Mouse (Mus musculus) lung, adult 2 months (tissue): ENCODE measurements around the gene Atp6v1g2. TPM values are rescaled to one million over a fixed set of nuclear protein-coding genes. Genes with fewer than 3 reads are reported as not detected.

Source experiments
- DNase-seq: peaks from one replicate; pipeline ENCODE4 v3.0.0; 2022
- H3K4me1 ChIP-seq: fragments of 200-500 bp; 2 replicates; pipeline ENCODE4 v1.6.1; 2011; ENCODE audit warnings: low read length; ENCODE audit not compliant: control insufficient read depth, insufficient read depth
- H3K4me3 ChIP-seq: fragments of 200-500 bp; replicated peaks from 2 replicates; pipeline ENCODE3; 2011; ENCODE audit warnings: low read depth, mild to moderate bottlenecking, control low read depth, low read length; ENCODE audit errors: extremely low read depth
- CTCF ChIP-seq: fragments of 200-500 bp; IDR thresholded peaks from 2 replicates; pipeline ENCODE4 v1.5.1; 2011; ENCODE audit warnings: mild to moderate bottlenecking, low read length, control low read depth; ENCODE audit not compliant: insufficient read depth
- POLR2A ChIP-seq: fragments of 200-500 bp; IDR thresholded peaks from 2 replicates; pipeline ENCODE4 v1.6.1; 2011; ENCODE audit warnings: low read depth, mild to moderate bottlenecking, control low read depth, low read length, borderline replicate concordance; ENCODE audit errors: extremely low read depth
- WGBS: fragments of 180-500 bp; shearing (Covaris S2); methylation state at CpG from one replicate; pipeline ENCODE4 v1.1.7; 2018; 5-methylcytosine and 5-hydroxymethylcytosine counted together
- polyA plus RNA-seq: library from polyadenylated mRNA; depleted of rRNA; stranded (reverse); fragments of >200 nt; gene quantifications from 2 replicates; pipeline ENCODE4 v1.2.3, GENCODE M21; 2012

Gene Atp6v1g2
- polyA plus RNA-seq, 1 experiment = 8.1 TPM

DNA sequence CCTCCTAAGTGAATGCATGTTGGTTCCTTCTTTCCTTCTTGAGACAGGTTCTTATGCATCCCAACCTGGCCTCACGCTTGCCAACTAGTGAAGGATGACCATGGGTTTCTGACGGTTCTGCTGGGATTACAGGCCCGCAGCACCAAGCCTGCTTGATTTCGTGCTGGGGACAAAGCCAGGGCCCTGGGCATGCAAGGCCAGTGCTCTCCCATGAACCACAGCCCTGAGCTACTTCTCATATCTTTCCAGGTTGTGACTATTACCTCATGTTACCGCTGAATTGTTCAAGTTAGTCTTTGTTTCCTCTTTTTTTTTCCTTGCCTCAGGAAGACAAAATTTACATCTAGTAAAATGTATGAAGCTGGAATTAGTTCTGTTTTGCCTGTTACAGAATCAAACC lies 40.5 kb upstream of the Atp6v1g2 start:
- peaks cover 6% of the 10 kb centered on the region for H3K4me1 ChIP-seq
- no peak for DNase-seq
- WGBS = 80% methylated on average over 5 of the region's 5 CpGs
- H3K4me3 ChIP-seq = no peak overlapping the region
- TF ChIP-seq POLR2A (no peak), CTCF (no peak)

DNA sequence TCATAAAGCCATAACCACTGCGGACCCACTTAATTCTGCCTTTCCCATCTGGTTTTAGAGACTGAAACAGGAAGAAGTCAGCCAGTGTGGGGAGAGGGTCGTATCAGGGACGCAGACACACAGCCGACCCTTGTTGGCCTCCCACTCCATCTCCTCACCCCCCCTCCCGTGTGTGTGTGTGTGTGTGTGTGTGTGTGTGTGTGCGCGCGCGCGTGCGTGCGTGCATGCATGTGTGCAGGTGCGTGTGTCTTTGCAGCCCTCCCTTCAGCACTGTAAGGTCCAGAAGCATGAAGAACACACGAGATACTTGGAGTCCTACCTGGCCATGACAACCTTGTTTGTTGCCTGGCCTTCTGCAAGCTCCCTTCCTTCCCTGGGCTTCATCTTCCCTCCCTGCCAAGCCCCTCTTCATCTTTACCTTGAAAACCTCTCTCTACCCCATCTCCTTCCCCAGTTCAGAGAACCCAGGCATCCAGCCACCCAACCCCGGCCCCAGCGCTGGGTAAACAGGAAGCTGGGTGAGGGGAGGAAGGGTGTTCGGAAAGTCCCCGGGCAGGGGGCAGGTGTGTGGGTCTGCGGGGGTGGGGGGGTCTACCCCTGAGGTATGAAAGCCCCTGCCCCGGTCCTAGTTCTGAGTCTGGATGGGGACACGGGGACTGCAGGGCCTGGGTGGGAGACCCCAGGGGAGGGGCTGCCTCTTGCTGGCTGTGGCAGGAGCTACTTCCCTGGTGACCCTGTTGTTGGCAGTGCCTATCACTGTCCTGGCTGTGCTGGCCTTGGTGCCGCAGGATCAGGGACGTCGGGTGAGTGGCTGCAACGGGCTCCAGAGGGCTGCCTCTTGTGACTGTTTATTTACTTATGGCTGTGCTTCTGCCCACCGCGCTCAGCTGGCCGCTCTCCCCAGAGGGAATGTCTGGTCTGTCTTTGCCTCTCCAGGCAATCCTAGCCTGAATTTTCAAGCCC lies 39.3 kb upstream of the Atp6v1g2 start, which contains the start of gene Ltb:
Gene Ltb (plus strand): TSS at position 559 of the 963 bp plus-strand sequence.
- no peak for DNase-seq
- Histone ChIP-seq H3K4me3 (peak within 1 kb of the TSS; percentile 45), H3K4me1 (peaks cover 6% of the 10 kb centered on the region)
- TF ChIP-seq CTCF = no peak
- WGBS = 45% methylated on average over 28 of the region's 28 CpGs

DNA sequence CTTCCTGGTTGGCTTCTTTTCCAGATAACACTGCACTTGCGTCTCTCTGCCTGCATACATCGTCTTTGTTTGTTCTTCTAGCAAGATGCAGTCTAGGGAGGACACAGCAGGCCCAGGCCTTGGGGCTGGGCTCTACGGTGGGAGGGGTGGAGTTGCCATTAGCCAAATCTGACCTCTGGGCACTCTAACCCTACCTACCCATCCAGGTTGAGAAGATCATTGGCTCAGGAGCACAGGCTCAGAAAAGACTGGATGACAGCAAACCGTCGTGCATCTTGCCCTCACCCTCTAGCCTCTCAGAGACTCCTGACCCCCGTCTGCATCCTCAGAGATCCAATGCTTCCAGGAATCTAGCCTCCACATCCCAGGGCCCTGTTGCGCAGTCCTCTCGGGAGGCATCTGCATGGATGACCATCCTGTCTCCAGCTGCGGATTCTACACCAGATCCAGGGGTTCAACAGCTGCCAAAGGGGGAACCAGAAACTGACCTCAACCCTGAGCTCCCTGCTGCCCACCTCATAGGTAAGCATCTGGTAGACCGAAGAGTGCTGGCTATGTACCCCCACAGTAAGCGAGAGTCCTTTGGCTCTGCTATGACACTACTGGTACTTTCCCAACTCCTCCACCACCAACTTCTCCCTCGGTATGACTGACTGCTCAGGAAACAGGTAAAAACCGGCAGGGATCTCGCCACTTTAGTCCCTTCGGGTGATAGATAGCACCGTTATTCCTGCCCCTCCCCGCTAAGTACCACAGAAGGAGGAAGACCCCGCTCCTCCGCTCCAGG lies 38.4 kb upstream of the Atp6v1g2 start:
- 0 out of 2 replicates have a peak, but pooled peaks have one; percentile 6 for TF ChIP-seq CTCF
- no peak for TF ChIP-seq POLR2A
- peaks cover 6% of the 10 kb centered on the region for H3K4me1 ChIP-seq
- no peak for DNase-seq
- 43% methylated on average over 19 of the region's 19 CpGs for WGBS
- peak overlapping the region; percentile 45 for H3K4me3 ChIP-seq

- peak; percentile 83 for DNase-seq
- 1% methylated on average over 66 of the region's 66 CpGs for WGBS
- TF ChIP-seq CTCF (peak; percentile 75), POLR2A (no peak)
- peaks cover 6% of the 10 kb centered on the region for H3K4me1 ChIP-seq
- peak overlapping the region; percentile 45 for H3K4me3 ChIP-seq
Observed at GRCm38 (mm10) chr17:35195631-35196320, 37.7 kb upstream of the Atp6v1g2 start.

DNA sequence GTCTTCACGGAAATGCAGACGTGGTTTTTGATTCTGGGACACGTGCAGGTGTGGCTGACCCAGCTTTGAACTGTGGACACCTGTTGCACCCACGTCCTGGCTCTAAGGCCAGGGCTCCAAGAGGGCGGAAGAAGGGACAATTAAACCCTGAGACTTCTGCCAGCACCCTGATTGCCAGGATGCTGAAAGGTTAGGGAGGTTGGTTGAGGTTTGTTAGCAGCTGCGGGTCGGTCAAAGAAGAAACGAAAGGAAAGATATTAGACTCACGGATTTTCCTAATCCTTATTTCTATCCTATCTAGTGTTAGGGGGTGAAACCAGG lies 37.2 kb upstream of the Atp6v1g2 start:
- DNase-seq = no peak
- TF ChIP-seq CTCF = no peak
- Histone ChIP-seq H3K4me3 (no peak overlapping the region), H3K4me1 (peaks cover 6% of the 10 kb centered on the region)
- WGBS = 27% methylated on average over 9 of the region's 9 CpGs

DNA sequence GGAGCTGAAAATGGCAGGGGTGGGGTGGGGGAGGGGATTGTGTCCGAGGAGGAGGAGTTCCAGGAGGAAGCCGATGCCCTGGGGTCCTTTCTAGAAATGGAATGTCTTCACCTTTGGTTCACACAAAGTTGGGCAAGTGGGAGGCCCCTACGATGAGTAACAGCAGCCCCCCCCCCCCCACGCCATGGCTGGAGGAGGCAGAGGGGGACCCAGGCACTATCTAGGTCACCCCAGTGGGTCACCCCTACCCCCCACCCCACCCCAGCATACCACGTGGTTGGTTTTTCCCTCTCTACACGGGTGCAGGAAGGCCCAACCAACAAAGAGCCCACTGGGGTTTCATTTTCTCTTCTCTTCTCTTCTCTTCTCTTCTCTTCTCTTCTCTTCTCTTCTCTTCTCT lies 36.3 kb upstream of the Atp6v1g2 start:
- no peak for TF ChIP-seq CTCF
- no peak for TF ChIP-seq POLR2A
- H3K4me3 ChIP-seq = no peak overlapping the region
- 40% methylated on average over 6 of the region's 6 CpGs for WGBS
- DNase-seq = no peak
- H3K4me1 ChIP-seq = peaks cover 6% of the 10 kb centered on the region

DNA sequence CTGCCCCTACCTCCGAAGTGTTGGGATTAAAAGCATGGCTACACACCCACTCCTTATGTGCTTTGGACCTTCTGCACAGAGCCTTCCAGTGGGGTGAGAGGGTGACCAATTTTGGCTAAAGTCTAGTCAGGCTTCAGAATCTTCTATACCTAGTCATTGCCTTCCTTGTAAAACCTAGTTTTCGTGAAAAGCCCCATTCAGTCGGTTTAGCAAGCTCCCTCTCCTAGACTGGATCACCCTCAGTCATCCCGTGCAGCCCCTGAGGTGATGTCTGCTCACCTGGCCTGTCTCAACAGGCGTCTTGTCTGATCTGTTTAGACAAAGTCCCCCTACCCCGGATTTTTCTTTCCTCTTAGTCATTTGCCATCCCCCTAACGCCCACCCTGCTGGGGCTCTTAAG lies 35.4 kb upstream of the Atp6v1g2 start:
- no peak for DNase-seq
- Histone ChIP-seq H3K4me3 (no peak overlapping the region), H3K4me1 (peaks cover 6% of the 10 kb centered on the region)
- WGBS = 65% methylated on average over 7 of the region's 7 CpGs
- no peak for TF ChIP-seq POLR2A
- TF ChIP-seq CTCF = no peak

DNA sequence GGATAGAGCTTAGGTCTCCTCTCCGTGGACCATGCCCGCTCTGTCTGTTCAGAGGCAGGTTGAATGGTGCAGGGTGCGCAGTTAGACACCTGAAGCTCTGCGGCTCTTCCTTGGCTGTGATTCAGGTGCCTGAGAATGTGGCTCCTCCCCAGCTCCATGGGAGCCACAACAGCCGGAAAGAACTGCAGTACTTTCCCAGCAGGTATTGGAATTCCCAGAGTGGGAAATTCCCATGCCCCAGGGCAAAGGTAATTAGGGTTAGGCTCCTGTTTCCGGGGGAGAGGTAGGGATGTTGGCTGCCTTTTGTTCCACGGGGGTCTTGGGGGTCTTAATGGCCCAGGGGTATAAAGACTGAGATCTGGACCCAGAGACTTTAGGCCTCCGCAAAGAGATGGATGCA lies 34.5 kb upstream of the Atp6v1g2 start:
- H3K4me3 ChIP-seq = no peak overlapping the region
- H3K4me1 ChIP-seq = peaks cover 6% of the 10 kb centered on the region
- TF ChIP-seq CTCF (no peak), POLR2A (no peak)
- 53% methylated on average over 8 of the region's 8 CpGs for WGBS
- no peak for DNase-seq

GRCm38 (mm10) chr17:35200398-35200797 lies 33.1 kb upstream of the Atp6v1g2 start:
- 60% methylated on average over 11 of the region's 11 CpGs for WGBS
- no peak overlapping the region for H3K4me3 ChIP-seq
- H3K4me1 ChIP-seq = peaks cover 5% of the 10 kb centered on the region; the same call in 1 of the 2 replicates
- DNase-seq = no peak
- no peak for TF ChIP-seq CTCF
- no peak for TF ChIP-seq POLR2A

- 49% methylated on average over 11 of the region's 11 CpGs for WGBS
- TF ChIP-seq CTCF = no peak
- TF ChIP-seq POLR2A = no peak
- Histone ChIP-seq H3K4me1 (no peaks in the 10 kb centered on the region), H3K4me3 (peak overlapping the region; percentile 6)
- no peak for DNase-seq
Observed at GRCm38 (mm10) chr17:35201128-35201527, 32.3 kb upstream of the Atp6v1g2 start.
